Mouse (Mus musculus) left cerebral cortex, postnatal 4 days (tissue): Measurements from ENCODE around the gene Nhlrc3. TPM values are rescaled to one million over a fixed set of nuclear protein-coding genes. Genes with fewer than 3 reads are reported as not detected.

Source experiments
- total RNA-seq, 2 experiments: library from RNA; stranded (reverse); gene quantifications; 2 replicates each; pipeline ENCODE4 v1.2.3; 2021

The Nhlrc3 gene
- total RNA-seq, 2 experiments from 2014 or later: 14.0 to 14.5 TPM

Other genes starting within 250 kb of the Nhlrc3 start
- 10 to 100 TPM; 30.2 to 30.3 TPM for gene Proser1, start 334 bp upstream of the Nhlrc3 start, total RNA-seq
- gene Stoml3, start 25.3 kb upstream of the Nhlrc3 start, total RNA-seq: not detected
- 10 to 100 TPM in 1 of 2 experiments, 1 to 10 TPM in 1; 8.3 to 14.7 TPM for gene Frem2, start 194.0 kb upstream of the Nhlrc3 start, total RNA-seq